Mouse (Mus musculus) limb, embryonic 13.5 days (tissue): Measurements from ENCODE around the gene Cpne4. TPM values are rescaled to one million over a fixed set of nuclear protein-coding genes. Genes with fewer than 3 reads are reported as not detected.

ENCODE experiments used
- ATAC-seq: fragments of 200-750 bp; cut with Nextera tagmentation; 2 replicates; pipeline ENCODE4 v1.8.0; 2017; ENCODE audit warnings: low read depth, moderate number of reproducible peaks, moderate TSS enrichment; ENCODE audit not compliant: low FRiP score
- H3K27ac ChIP-seq: fragments of 300-500 bp; sonication (generic); 2 replicates; pipeline ENCODE4 v1.5.1; 2015; ENCODE audit warnings: inconsistent platforms, mild to moderate bottlenecking, moderate library complexity
- H3K27me3 ChIP-seq: fragments of 300-500 bp; sonication (generic); 2 replicates; pipeline ENCODE4 v1.6.1; 2015; ENCODE audit warnings: mild to moderate bottlenecking, inconsistent platforms
- H3K36me3 ChIP-seq: fragments of 300-500 bp; sonication (generic); 2 replicates; pipeline ENCODE4 v1.6.1; 2015; ENCODE audit warnings: inconsistent platforms, mild to moderate bottlenecking, moderate library complexity
- H3K4me1 ChIP-seq: fragments of 300-500 bp; sonication (generic); 2 replicates; pipeline ENCODE4 v1.6.1; 2015; ENCODE audit warnings: inconsistent platforms
- H3K4me2 ChIP-seq: fragments of 300-500 bp; sonication (generic); replicated peaks from 2 replicates; pipeline ENCODE4 v1.6.1; 2015; ENCODE audit warnings: inconsistent platforms, mild to moderate bottlenecking, moderate library complexity
- H3K4me3 ChIP-seq: fragments of 300-500 bp; sonication (generic); 2 replicates; pipeline ENCODE4 v1.5.1; 2015; ENCODE audit warnings: moderate library complexity, mild to moderate bottlenecking, inconsistent platforms
- H3K9ac ChIP-seq: fragments of 300-500 bp; sonication (generic); 2 replicates; pipeline ENCODE4 v1.6.1; 2015; ENCODE audit warnings: mild to moderate bottlenecking, inconsistent platforms
- H3K9me3 ChIP-seq: fragments of 300-500 bp; sonication (generic); 2 replicates; pipeline ENCODE4 v1.6.1; 2016; ENCODE audit warnings: inconsistent platforms
- WGBS: fragments of 180-500 bp; shearing (Covaris S2); methylation state at CpG from one replicate; pipeline ENCODE4 v1.1.7; 2015; 5-methylcytosine and 5-hydroxymethylcytosine counted together
- polyA plus RNA-seq: library from polyadenylated mRNA; unstranded; fragments of >200 nt; fragmentation: Nextera tagmentation; extraction: Ambion mirVana; gene quantifications from 2 replicates; pipeline ENCODE4 v1.2.1, GENCODE M21; 2015

Gene Cpne4
- polyA plus RNA-seq, 1 experiment from 2014 or later, result 0.78 TPM

GRCm38 (mm10) chr9:104832934-104833539, 286.0 kb downstream of the Cpne4 start:
- no peaks in the 10 kb centered on the region for H3K27me3 ChIP-seq
- H3K27ac ChIP-seq, result no peak overlapping the region
- H3K4me1 ChIP-seq, result no peaks in the 10 kb centered on the region
- H3K4me2 ChIP-seq, result no peak overlapping the region
- no peaks in the 10 kb centered on the region for H3K36me3 ChIP-seq
- H3K9me3 ChIP-seq, result no peaks in the 10 kb centered on the region
- no peak for ATAC-seq
- no peak overlapping the region for H3K4me3 ChIP-seq
- WGBS, result 88% methylated on average over 5 of the region's 5 CpGs
- no peak overlapping the region for H3K9ac ChIP-seq

- H3K9ac ChIP-seq, result no peak overlapping the region
- H3K4me1 ChIP-seq, result no peaks in the 10 kb centered on the region
- H3K9me3 ChIP-seq, result no peaks in the 10 kb centered on the region
- 56% methylated on average over 1 of the region's 1 CpGs for WGBS
- H3K4me2 ChIP-seq, result no peak overlapping the region
- ATAC-seq, result no peak
- H3K4me3 ChIP-seq, result no peak overlapping the region
- no peaks in the 10 kb centered on the region for H3K27me3 ChIP-seq
- H3K36me3 ChIP-seq, result no peaks in the 10 kb centered on the region
- H3K27ac ChIP-seq, result no peak overlapping the region
These were observed 290.8 kb downstream of the Cpne4 start for GRCm38 (mm10) chr9:104837931-104838330.

GRCm38 (mm10) chr9:104841278-104841677, 294.2 kb downstream of the Cpne4 start:
- H3K9ac ChIP-seq, result no peak overlapping the region
- 50% methylated on average over 1 of the region's 1 CpGs for WGBS
- H3K4me1 ChIP-seq, result no peaks in the 10 kb centered on the region
- H3K9me3 ChIP-seq, result no peaks in the 10 kb centered on the region
- no peaks in the 10 kb centered on the region for H3K27me3 ChIP-seq
- H3K4me3 ChIP-seq, result no peak overlapping the region
- no peak overlapping the region for H3K27ac ChIP-seq
- no peaks in the 10 kb centered on the region for H3K36me3 ChIP-seq
- ATAC-seq, result no peak
- H3K4me2 ChIP-seq, result no peak overlapping the region

GRCm38 (mm10) chr9:104845226-104845930, 298.3 kb downstream of the Cpne4 start:
- H3K27me3 ChIP-seq, result no peaks in the 10 kb centered on the region
- H3K9me3 ChIP-seq, result no peaks in the 10 kb centered on the region
- no peaks in the 10 kb centered on the region for H3K4me1 ChIP-seq
- no peak for ATAC-seq
- H3K36me3 ChIP-seq, result no peaks in the 10 kb centered on the region
- H3K9ac ChIP-seq, result no peak overlapping the region
- H3K4me3 ChIP-seq, result no peak overlapping the region
- no peak overlapping the region for H3K4me2 ChIP-seq
- no peak overlapping the region for H3K27ac ChIP-seq
- WGBS, result 54% methylated on average over 2 of the region's 2 CpGs

- Histone ChIP-seq H3K9me3 (no peaks in the 10 kb centered on the region), H3K27me3 (no peaks in the 10 kb centered on the region), H3K36me3 (no peaks in the 10 kb centered on the region), H3K4me2 (no peak overlapping the region), H3K4me3 (no peak overlapping the region), H3K9ac (no peak overlapping the region), H3K4me1 (peaks cover 3% of the 10 kb centered on the region; the same call in 1 of the 2 replicates), H3K27ac (no peak overlapping the region)
- 30% methylated on average over 3 of the region's 3 CpGs for WGBS
- no peak for ATAC-seq
These were observed 306.6 kb downstream of the Cpne4 start for GRCm38 (mm10) chr9:104853701-104854100.

GRCm38 (mm10) chr9:104854245-104854921, 307.3 kb downstream of the Cpne4 start:
- no peak overlapping the region for H3K4me2 ChIP-seq
- peak; percentile 73 for ATAC-seq
- 36% methylated on average over 6 of the region's 6 CpGs for WGBS
- H3K36me3 ChIP-seq, result no peaks in the 10 kb centered on the region
- H3K9me3 ChIP-seq, result no peaks in the 10 kb centered on the region
- no peaks in the 10 kb centered on the region for H3K27me3 ChIP-seq
- H3K4me3 ChIP-seq, result no peak overlapping the region
- H3K9ac ChIP-seq, result no peak overlapping the region
- peaks cover 3% of the 10 kb centered on the region; the same call in 1 of the 2 replicates for H3K4me1 ChIP-seq
- 0 out of 2 replicates have a peak overlapping the region, but pooled peaks have one; percentile 1 for H3K27ac ChIP-seq

GRCm38 (mm10) chr9:104865830-104866229, 318.7 kb downstream of the Cpne4 start:
- 66% methylated on average over 1 of the region's 1 CpGs for WGBS
- Histone ChIP-seq H3K9me3 (no peaks in the 10 kb centered on the region), H3K4me2 (no peak overlapping the region), H3K4me1 (0 out of 2 replicates have a peak, but pooled peaks cover 2% of the 10 kb centered on the region), H3K27ac (no peak overlapping the region), H3K4me3 (no peak overlapping the region), H3K27me3 (no peaks in the 10 kb centered on the region), H3K9ac (no peak overlapping the region), H3K36me3 (no peaks in the 10 kb centered on the region)
- ATAC-seq, result no peak

- no peak overlapping the region for H3K27ac ChIP-seq
- H3K27me3 ChIP-seq, result no peaks in the 10 kb centered on the region
- H3K36me3 ChIP-seq, result no peaks in the 10 kb centered on the region
- H3K9ac ChIP-seq, result no peak overlapping the region
- no peak overlapping the region for H3K4me3 ChIP-seq
- no peak for ATAC-seq
- H3K4me2 ChIP-seq, result no peak overlapping the region
- no peaks in the 10 kb centered on the region for H3K9me3 ChIP-seq
- WGBS, result 85% methylated on average over 4 of the region's 4 CpGs
- H3K4me1 ChIP-seq, result no peaks in the 10 kb centered on the region
These were observed 325.5 kb downstream of the Cpne4 start for GRCm38 (mm10) chr9:104872586-104872985.

GRCm38 (mm10) chr9:104874157-104874556, 327.1 kb downstream of the Cpne4 start:
- Histone ChIP-seq H3K4me2 (no peak overlapping the region), H3K27me3 (no peaks in the 10 kb centered on the region), H3K36me3 (no peaks in the 10 kb centered on the region), H3K9ac (no peak overlapping the region), H3K27ac (no peak overlapping the region), H3K4me3 (no peak overlapping the region), H3K4me1 (no peaks in the 10 kb centered on the region), H3K9me3 (no peaks in the 10 kb centered on the region)
- no peak for ATAC-seq
- 58% methylated on average over 3 of the region's 3 CpGs for WGBS

GRCm38 (mm10) chr9:104877014-104877413, 329.9 kb downstream of the Cpne4 start:
- no peak overlapping the region for H3K4me3 ChIP-seq
- 76% methylated on average over 3 of the region's 3 CpGs for WGBS
- no peaks in the 10 kb centered on the region for H3K4me1 ChIP-seq
- H3K27me3 ChIP-seq, result no peaks in the 10 kb centered on the region
- no peak overlapping the region for H3K27ac ChIP-seq
- no peak for ATAC-seq
- H3K4me2 ChIP-seq, result no peak overlapping the region
- H3K9ac ChIP-seq, result no peak overlapping the region
- H3K9me3 ChIP-seq, result no peaks in the 10 kb centered on the region
- no peaks in the 10 kb centered on the region for H3K36me3 ChIP-seq

- Histone ChIP-seq H3K4me3 (no peak overlapping the region), H3K4me2 (no peak overlapping the region), H3K36me3 (no peaks in the 10 kb centered on the region), H3K27me3 (no peaks in the 10 kb centered on the region), H3K9ac (no peak overlapping the region), H3K4me1 (no peaks in the 10 kb centered on the region), H3K27ac (no peak overlapping the region), H3K9me3 (no peaks in the 10 kb centered on the region)
- ATAC-seq, result no peak
- WGBS, result 85% methylated on average over 6 of the region's 6 CpGs
These were observed 331.5 kb downstream of the Cpne4 start for GRCm38 (mm10) chr9:104878558-104878957.

GRCm38 (mm10) chr9:104890517-104890916, 343.4 kb downstream of the Cpne4 start:
- Histone ChIP-seq H3K4me1 (no peaks in the 10 kb centered on the region), H3K4me3 (no peak overlapping the region), H3K4me2 (no peak overlapping the region), H3K36me3 (no peaks in the 10 kb centered on the region), H3K9ac (no peak overlapping the region), H3K9me3 (no peaks in the 10 kb centered on the region; the same call in 1 of the 2 replicates), H3K27ac (no peak overlapping the region), H3K27me3 (no peaks in the 10 kb centered on the region)
- 79% methylated on average over 3 of the region's 3 CpGs for WGBS
- ATAC-seq, result no peak
